Mouse (Mus musculus) liver, embryonic 13.5 days (tissue): ENCODE results near the gene Xrcc3. TPM values are rescaled to one million over a fixed set of nuclear protein-coding genes. Genes with fewer than 3 reads are reported as not detected.

ENCODE experiments used
- ATAC-seq: fragments of 200-750 bp; cut with Nextera tagmentation; 2 replicates; pipeline ENCODE4 v1.8.0; 2017; ENCODE audit warnings: low read depth, mild to moderate bottlenecking, moderate number of reproducible peaks, moderate library complexity
- DNase-seq: peaks from one replicate; pipeline ENCODE4 v3.0.0; 2022
- H3K27ac ChIP-seq: fragments of 300-500 bp; sonication (generic); 2 replicates; pipeline ENCODE4 v1.5.1; 2015; ENCODE audit warnings: moderate library complexity, mild to moderate bottlenecking, inconsistent platforms
- H3K27me3 ChIP-seq: fragments of 300-500 bp; sonication (generic); 2 replicates; pipeline ENCODE4 v1.6.1; 2015; ENCODE audit warnings: mild to moderate bottlenecking, inconsistent platforms
- H3K36me3 ChIP-seq: fragments of 300-500 bp; sonication (generic); 2 replicates; pipeline ENCODE4 v1.6.1; 2015; ENCODE audit warnings: mild to moderate bottlenecking, inconsistent platforms
- H3K4me1 ChIP-seq: fragments of 300-500 bp; sonication (generic); replicated peaks from 2 replicates; pipeline ENCODE4 v1.6.1; 2015; ENCODE audit warnings: inconsistent platforms
- H3K4me2 ChIP-seq: fragments of 300-500 bp; sonication (generic); 2 replicates; pipeline ENCODE4 v1.6.1; 2015; ENCODE audit warnings: inconsistent platforms, mild to moderate bottlenecking, moderate library complexity
- H3K4me3 ChIP-seq: fragments of 300-500 bp; sonication (generic); replicated peaks from 2 replicates; pipeline ENCODE4 v1.5.1; 2015; ENCODE audit warnings: mild to moderate bottlenecking, inconsistent platforms
- H3K9ac ChIP-seq: fragments of 300-500 bp; sonication (generic); 2 replicates; pipeline ENCODE4 v1.6.1; 2015; ENCODE audit warnings: mild to moderate bottlenecking, inconsistent platforms
- H3K9me3 ChIP-seq: fragments of 300-500 bp; sonication (generic); replicated peaks from 2 replicates; pipeline ENCODE4 v1.6.1; 2016; ENCODE audit warnings: inconsistent platforms
- WGBS: fragments of 180-500 bp; shearing (Covaris S2); methylation state at CpG from one replicate; pipeline ENCODE4 v1.1.7; 2015; ENCODE audit not compliant: insufficient replicate concordance; 5-methylcytosine and 5-hydroxymethylcytosine counted together
- polyA plus RNA-seq: library from polyadenylated mRNA; unstranded; fragments of >200 nt; fragmentation: Nextera tagmentation; extraction: Ambion mirVana; gene quantifications from 2 replicates; pipeline ENCODE4 v1.2.1, GENCODE M21; 2015

Gene Xrcc3
- polyA plus RNA-seq, 1 experiment from 2014 or later = 3.9 TPM

- Histone ChIP-seq H3K9me3 (no peaks in the 10 kb centered on the region), H3K27me3 (no peaks in the 10 kb centered on the region), H3K4me1 (peaks cover 13% of the 10 kb centered on the region), H3K4me2 (no peak overlapping the region), H3K36me3 (peaks cover 21% of the 10 kb centered on the region), H3K4me3 (no peak overlapping the region), H3K27ac (no peak overlapping the region; the same call in none of the 2 replicates), H3K9ac (no peak overlapping the region)
- ATAC-seq = peak; percentile 33; the same call in 1 of the 2 replicates
- 71% methylated on average over 15 of the region's 15 CpGs for WGBS
- no peak for DNase-seq
Measured at GRCm38 (mm10) chr12:111842565-111843433, 29.1 kb upstream of the Xrcc3 start.

- Histone ChIP-seq H3K27ac (peak overlapping the region; percentile 89), H3K9ac (peak overlapping the region; percentile 58), H3K4me3 (peak overlapping the region; percentile 24), H3K36me3 (peaks cover 91% of the 10 kb centered on the region), H3K9me3 (no peaks in the 10 kb centered on the region), H3K4me1 (peaks cover 49% of the 10 kb centered on the region), H3K27me3 (no peaks in the 10 kb centered on the region), H3K4me2 (peak overlapping the region; percentile 52)
- DNase-seq (peak; percentile 65), ATAC-seq (peak; percentile 95)
- 36% methylated on average over 10 of the region's 10 CpGs for WGBS
Measured at GRCm38 (mm10) chr12:111833457-111833856, 19.8 kb upstream of the Xrcc3 start.

GRCm38 (mm10) chr12:111832643-111833042 lies 19.0 kb upstream of the Xrcc3 start:
- peaks cover 94% of the 10 kb centered on the region for H3K36me3 ChIP-seq

GRCm38 (mm10) chr12:111830375-111830774 lies 16.7 kb upstream of the Xrcc3 start:
- peak; percentile 35; the same call in 1 of the 2 replicates for ATAC-seq
- Histone ChIP-seq H3K27ac (peak overlapping the region; percentile 18; the same call in 1 of the 2 replicates), H3K4me1 (peaks cover 49% of the 10 kb centered on the region)

More at GRCm38 (mm10) chr12:111832643-111833042, 19.0 kb upstream of the Xrcc3 start:
- peak; percentile 33 for ATAC-seq
- WGBS = 56% methylated on average over 5 of the region's 5 CpGs
- H3K9me3 ChIP-seq = no peaks in the 10 kb centered on the region
- H3K4me1 ChIP-seq = peaks cover 49% of the 10 kb centered on the region
- no peak overlapping the region for H3K4me3 ChIP-seq
- H3K27ac ChIP-seq = peak overlapping the region; percentile 89
- H3K4me2 ChIP-seq = peak overlapping the region; percentile 52; the same call in 1 of the 2 replicates
- H3K27me3 ChIP-seq = no peaks in the 10 kb centered on the region
- DNase-seq = no peak
- H3K9ac ChIP-seq = peak overlapping the region; percentile 58

GRCm38 (mm10) chr12:111829954-111830353 lies 16.3 kb upstream of the Xrcc3 start:
- Histone ChIP-seq H3K4me1 (peaks cover 49% of the 10 kb centered on the region), H3K27ac (peak overlapping the region; percentile 18; the same call in 1 of the 2 replicates), H3K9ac (no peak overlapping the region), H3K27me3 (no peaks in the 10 kb centered on the region), H3K4me3 (no peak overlapping the region), H3K36me3 (peaks cover 96% of the 10 kb centered on the region), H3K4me2 (no peak overlapping the region), H3K9me3 (no peaks in the 10 kb centered on the region)
- DNase-seq = no peak
- ATAC-seq = no peak
- WGBS = 87% methylated on average over 9 of the region's 9 CpGs

More at GRCm38 (mm10) chr12:111830375-111830774, 16.7 kb upstream of the Xrcc3 start:
- no peaks in the 10 kb centered on the region for H3K9me3 ChIP-seq
- DNase-seq = peak; percentile 40
- no peak overlapping the region for H3K9ac ChIP-seq
- H3K4me3 ChIP-seq = no peak overlapping the region
- no peak overlapping the region for H3K4me2 ChIP-seq
- 40% methylated on average over 10 of the region's 10 CpGs for WGBS
- no peaks in the 10 kb centered on the region for H3K27me3 ChIP-seq
- H3K36me3 ChIP-seq = peaks cover 96% of the 10 kb centered on the region

- Histone ChIP-seq H3K36me3 (peaks cover 96% of the 10 kb centered on the region), H3K4me2 (no peak overlapping the region), H3K27ac (peak overlapping the region; percentile 18; the same call in 1 of the 2 replicates), H3K27me3 (no peaks in the 10 kb centered on the region), H3K9ac (no peak overlapping the region), H3K4me1 (peaks cover 45% of the 10 kb centered on the region), H3K4me3 (no peak overlapping the region), H3K9me3 (no peaks in the 10 kb centered on the region)
- WGBS = 70% methylated on average over 5 of the region's 5 CpGs
- ATAC-seq = no peak
- DNase-seq = no peak
Measured at GRCm38 (mm10) chr12:111829447-111829846, 15.8 kb upstream of the Xrcc3 start.

GRCm38 (mm10) chr12:111827556-111827955 lies 13.9 kb upstream of the Xrcc3 start:
- Histone ChIP-seq H3K4me1 (peaks cover 28% of the 10 kb centered on the region), H3K27ac (no peak overlapping the region), H3K36me3 (peaks cover 96% of the 10 kb centered on the region), H3K9me3 (no peaks in the 10 kb centered on the region), H3K27me3 (no peaks in the 10 kb centered on the region), H3K9ac (no peak overlapping the region), H3K4me3 (no peak overlapping the region), H3K4me2 (no peak overlapping the region)
- WGBS = 91% methylated on average over 12 of the region's 12 CpGs
- DNase-seq (no peak), ATAC-seq (no peak)

- H3K9me3 ChIP-seq = no peaks in the 10 kb centered on the region
- H3K9ac ChIP-seq = no peak overlapping the region
- peaks cover 53% of the 10 kb centered on the region for H3K4me1 ChIP-seq
- DNase-seq (no peak), ATAC-seq (no peak)
- H3K27me3 ChIP-seq = no peaks in the 10 kb centered on the region
- H3K4me2 ChIP-seq = no peak overlapping the region
- no peak overlapping the region for H3K27ac ChIP-seq
- H3K36me3 ChIP-seq = peaks cover 77% of the 10 kb centered on the region
- no peak overlapping the region for H3K4me3 ChIP-seq
- 75% methylated on average over 4 of the region's 4 CpGs for WGBS
Measured at GRCm38 (mm10) chr12:111821931-111822330, 8.3 kb upstream of the Xrcc3 start.

GRCm38 (mm10) chr12:111820708-111821107 lies 7.0 kb upstream of the Xrcc3 start:
- H3K4me1 ChIP-seq = peaks cover 65% of the 10 kb centered on the region
- H3K4me2 ChIP-seq = no peak overlapping the region
- no peak overlapping the region for H3K9ac ChIP-seq
- H3K36me3 ChIP-seq = peaks cover 65% of the 10 kb centered on the region
- no peaks in the 10 kb centered on the region for H3K9me3 ChIP-seq
- no peak overlapping the region for H3K4me3 ChIP-seq
- ATAC-seq = no peak
- H3K27ac ChIP-seq = no peak overlapping the region
- H3K27me3 ChIP-seq = no peaks in the 10 kb centered on the region
- 58% methylated on average over 7 of the region's 7 CpGs for WGBS
- DNase-seq = no peak

- whole genome bisulfite sequencing = 73% methylated on average over 8 of the region's 8 CpGs
- Histone ChIP-seq H3K9ac (no peak overlapping the region; the same call in 1 of the 2 replicates), H3K27ac (peak overlapping the region; percentile 11; the same call in 1 of the 2 replicates), H3K36me3 (peaks cover 57% of the 10 kb centered on the region), H3K4me2 (no peak overlapping the region), H3K4me3 (no peak overlapping the region), H3K4me1 (peaks cover 73% of the 10 kb centered on the region), H3K9me3 (no peaks in the 10 kb centered on the region), H3K27me3 (no peaks in the 10 kb centered on the region)
- no peak for ATAC-seq
- no peak for DNase-seq
Measured at GRCm38 (mm10) chr12:111819936-111820335, 6.3 kb upstream of the Xrcc3 start.

GRCm38 (mm10) chr12:111817991-111818390 lies 4.3 kb upstream of the Xrcc3 start:
- Histone ChIP-seq H3K4me1 (peaks cover 81% of the 10 kb centered on the region), H3K9ac (peak overlapping the region; percentile 59), H3K36me3 (peaks cover 37% of the 10 kb centered on the region), H3K27me3 (no peaks in the 10 kb centered on the region), H3K27ac (peak overlapping the region; percentile 97), H3K9me3 (no peaks in the 10 kb centered on the region), H3K4me3 (peak overlapping the region; percentile 11; the same call in 1 of the 2 replicates), H3K4me2 (peak overlapping the region; percentile 81)
- ATAC-seq (no peak), DNase-seq (no peak)
- WGBS = 73% methylated on average over 8 of the region's 8 CpGs
